Mouse (Mus musculus): ENCODE data around the gene Hoxd3. TPM values are rescaled to one million over a fixed set of nuclear protein-coding genes. Genes with fewer than 3 reads are reported as not detected.

The Hoxd3 gene
- total and polyA plus RNA-seq, 3 experiments = not detected

- Histone ChIP-seq H3K27ac (ENCODE audit: control insufficient read depth, low read depth, low read length) (no peak overlapping the region), H3K4me3 (ENCODE audit: control insufficient read depth in 1 of 2, insufficient read depth in 1 of 2, low read depth in 2 of 2, low read length in 2 of 2) (no peak overlapping the region), H3K9ac (ENCODE audit: control insufficient read depth, low read depth, low read length, poor library complexity, severe bottlenecking) (no peak overlapping the region), H3K36me3 (ENCODE audit: control insufficient read depth in 1 of 2, insufficient read depth in 2 of 2, low read length in 2 of 2) (peaks cover 0 to 2% of the 10 kb centered on the region in 2 experiments; a peak in 1 of 4 replicates), H3K79me2 (ENCODE audit: control insufficient read depth, insufficient read depth, low read length, poor library complexity) (peaks cover 6% of the 10 kb centered on the region; the same call in 1 of the 2 replicates), H3K27me3 (ENCODE audit: control insufficient read depth in 1 of 2, insufficient read depth in 2 of 2, low read length in 2 of 2) (no peaks in the 10 kb centered on the region), H3K9me3 (replicated peaks; ENCODE audit: insufficient read depth, low read length) (no peaks in the 10 kb centered on the region), H3K4me1 (ENCODE audit: control insufficient read depth in 1 of 2, insufficient read depth in 2 of 2, low read length in 2 of 2) (no peaks in the 10 kb centered on the region; a peak in 2 of 4 replicates)
- TF ChIP-seq MXI1 (IDR thresholded peaks at IDR 0.05; ENCODE audit: low read depth, low read length) = no peak
- TF ChIP-seq CTCF (IDR thresholded peaks at IDR 0.05 in 2 of 3, conservative IDR thresholded peaks at IDR 0.05 in 1 of 3; ENCODE audit: control insufficient read depth in 1 of 3, insufficient read depth in 1 of 3, low read depth in 2 of 3, low read length in 3 of 3, poor library complexity in 1 of 3, severe bottlenecking in 1 of 3) = no peak
- no peak for TF ChIP-seq BHLHE40 (IDR thresholded peaks at IDR 0.05; ENCODE audit: borderline replicate concordance, low read depth, low read length)
- TF ChIP-seq POLR2AphosphoS5 (IDR thresholded peaks at IDR 0.05; ENCODE audit: borderline replicate concordance, low read depth, low read length) = no peak
- TF ChIP-seq POLR2A (IDR thresholded peaks at IDR 0.05; ENCODE audit: control insufficient read depth in 1 of 2, insufficient read depth in 1 of 2, low read depth in 1 of 2, low read length in 2 of 2, poor library complexity in 1 of 2) = no peak
- TF ChIP-seq CHD2 (IDR thresholded peaks at IDR 0.05; ENCODE audit: low read length) = no peak
- no peak for TF ChIP-seq MYB (IDR thresholded peaks at IDR 0.05; ENCODE audit: low read depth, low read length)
- no peak for TF ChIP-seq USF1 (IDR thresholded peaks at IDR 0.05; ENCODE audit: low read depth, low read length)
- TF ChIP-seq ZC3H11A (IDR thresholded peaks at IDR 0.05; ENCODE audit: low read depth, low read length) = no peak
- TF ChIP-seq GABPA (IDR thresholded peaks at IDR 0.05; ENCODE audit: low read depth, low read length) = no peak
- no peak for TF ChIP-seq SMC3 (IDR thresholded peaks at IDR 0.05; ENCODE audit: low read depth, low read length)
- TF ChIP-seq CHD1 (IDR thresholded peaks at IDR 0.05; ENCODE audit: low read depth, low read length) = no peak
- no peak for TF ChIP-seq TCF12 (IDR thresholded peaks at IDR 0.05; ENCODE audit: low read depth, low read length)
- no peak for TF ChIP-seq USF2 (IDR thresholded peaks at IDR 0.05; ENCODE audit: borderline replicate concordance in 1 of 2, insufficient read depth in 1 of 2, low read depth in 1 of 2, low read length in 2 of 2)
- no peak for DNase-seq (ENCODE audit: low read depth, low spot score)
These were observed 8.4 kb upstream of the Hoxd3 start for GRCm38 (mm10) chr2:74703317-74703716.

- no peak overlapping the region for H3K4me3 ChIP-seq (ENCODE audit: control insufficient read depth in 1 of 2, insufficient read depth in 1 of 2, low read depth in 2 of 2, low read length in 2 of 2)
- no peaks in the 10 kb centered on the region; a peak in 2 of 4 replicates for H3K4me1 ChIP-seq (ENCODE audit: control insufficient read depth in 1 of 2, insufficient read depth in 2 of 2, low read length in 2 of 2)
- no peaks in the 10 kb centered on the region for H3K27me3 ChIP-seq (ENCODE audit: control insufficient read depth in 1 of 2, insufficient read depth in 2 of 2, low read length in 2 of 2)
- peaks cover 6% of the 10 kb centered on the region; the same call in 1 of the 2 replicates for H3K79me2 ChIP-seq (ENCODE audit: control insufficient read depth, insufficient read depth, low read length, poor library complexity)
- DNase-seq (ENCODE audit: low read depth, low spot score) = no peak
- H3K27ac ChIP-seq (ENCODE audit: control insufficient read depth, low read depth, low read length) = no peak overlapping the region
- peaks cover 0 to 2% of the 10 kb centered on the region in 2 experiments; a peak in 1 of 4 replicates for H3K36me3 ChIP-seq (ENCODE audit: control insufficient read depth in 1 of 2, insufficient read depth in 2 of 2, low read length in 2 of 2)
- no peak overlapping the region for H3K9ac ChIP-seq (ENCODE audit: control insufficient read depth, low read depth, low read length, poor library complexity, severe bottlenecking)
- no peak for TF ChIP-seq JUND (IDR thresholded peaks at IDR 0.05; ENCODE audit: low read depth, low read length)
- TF ChIP-seq USF2 (IDR thresholded peaks at IDR 0.05; ENCODE audit: borderline replicate concordance in 1 of 2, insufficient read depth in 1 of 2, low read depth in 1 of 2, low read length in 2 of 2) = no peak
- TF ChIP-seq TCF12 (IDR thresholded peaks at IDR 0.05; ENCODE audit: low read depth, low read length) = no peak
- no peak for TF ChIP-seq HCFC1 (IDR thresholded peaks at IDR 0.05; ENCODE audit: low read depth, low read length)
- no peak for TF ChIP-seq POLR2AphosphoS5 (IDR thresholded peaks at IDR 0.05; ENCODE audit: borderline replicate concordance, low read depth, low read length)
- no peak for TF ChIP-seq MAZ (IDR thresholded peaks at IDR 0.05; ENCODE audit: low read depth, low read length)
- no peak for TF ChIP-seq CHD2 (IDR thresholded peaks at IDR 0.05; ENCODE audit: low read length)
- no peak for TF ChIP-seq EP300 (IDR thresholded peaks at IDR 0.05; ENCODE audit: low read depth in 1 of 2, low read length in 2 of 2)
- no peak for TF ChIP-seq CTCF (IDR thresholded peaks at IDR 0.05 in 2 of 3, conservative IDR thresholded peaks at IDR 0.05 in 1 of 3; ENCODE audit: control insufficient read depth in 1 of 3, insufficient read depth in 1 of 3, low read depth in 2 of 3, low read length in 3 of 3, poor library complexity in 1 of 3, severe bottlenecking in 1 of 3)
- TF ChIP-seq ZMIZ1 (IDR thresholded peaks at IDR 0.05; ENCODE audit: low read depth, low read length) = no peak
- TF ChIP-seq SMC3 (IDR thresholded peaks at IDR 0.05; ENCODE audit: low read depth, low read length) = no peak
- no peak for TF ChIP-seq MAX (IDR thresholded peaks at IDR 0.05; ENCODE audit: low read length)
- TF ChIP-seq ZC3H11A (IDR thresholded peaks at IDR 0.05; ENCODE audit: low read depth, low read length) = no peak
- no peak for TF ChIP-seq E2F4 (IDR thresholded peaks at IDR 0.05; ENCODE audit: borderline replicate concordance, low read depth, low read length)
- TF ChIP-seq ZKSCAN1 (IDR thresholded peaks at IDR 0.05; ENCODE audit: low read depth, low read length) = no peak
- no peak for TF ChIP-seq MXI1 (IDR thresholded peaks at IDR 0.05; ENCODE audit: low read depth, low read length)
- no peak for TF ChIP-seq RCOR1 (IDR thresholded peaks at IDR 0.05; ENCODE audit: low read depth, low read length)
- no peak for TF ChIP-seq ELF1 (IDR thresholded peaks at IDR 0.05; ENCODE audit: low read depth, low read length)
- no peak for TF ChIP-seq NRF1 (IDR thresholded peaks at IDR 0.05; ENCODE audit: insufficient read depth, low read depth, low read length, poor library complexity, severe bottlenecking)
- H3K9me3 ChIP-seq (replicated peaks; ENCODE audit: insufficient read depth, low read length) = no peaks in the 10 kb centered on the region
These were observed 7.9 kb upstream of the Hoxd3 start for GRCm38 (mm10) chr2:74703720-74704392.
